Mouse (Mus musculus): Measurements from ENCODE around the gene Gm5478. TPM values are rescaled to one million over a fixed set of nuclear protein-coding genes. Genes with fewer than 3 reads are reported as not detected.
"Not testable (repeated sequence)": the region's sequence is repeated elsewhere in the genome, so short reads cannot be mapped to it uniquely, and the experiment has no call there.

The Gm5478 gene
- total RNA-seq (2021) = not detected in 2 replicates
- long read RNA-seq = 0 reads

- DNase-seq = no peak
Measured at GRCm38 (mm10) chr15:101647280-101647679, at the start of gene Gm5478. Gene Gm5478 (minus strand): TSS chr15:101647380.

GRCm38 (mm10) chr15:101694207-101694606 lies 47.0 kb upstream of the Gm5478 start, which contains the start of gene Krt6a:
Gene Krt6a (minus strand): TSS chr15:101694307.
- DNase-seq = no peak

- not testable (repeated sequence) for DNase-seq
Measured at GRCm38 (mm10) chr15:101690460-101690859, 43.3 kb upstream of the Gm5478 start.

GRCm38 (mm10) chr15:101688161-101688560 lies 41.0 kb upstream of the Gm5478 start:
- DNase-seq = no peak

GRCm38 (mm10) chr15:101680187-101680586 lies 33.0 kb upstream of the Gm5478 start, which contains the start of gene Krt6b:
Gene Krt6b (minus strand): TSS chr15:101680287.
- no peak for DNase-seq

GRCm38 (mm10) chr15:101675978-101676377 lies 28.8 kb upstream of the Gm5478 start:
- no peak for DNase-seq

GRCm38 (mm10) chr15:101652736-101653265 lies 5.6 kb upstream of the Gm5478 start:
- DNase-seq = peak; percentile 19

GRCm38 (mm10) chr15:101627884-101628283 lies 19.3 kb downstream of the Gm5478 start, which contains the start of gene Gm5414:
Gene Gm5414 (minus strand): TSS chr15:101628188.
- DNase-seq = no peak

GRCm38 (mm10) chr15:101599123-101599522 lies 48.1 kb downstream of the Gm5478 start:
- DNase-seq = no peak

Small RNAs within 50 kb of the gene (microRNA-seq; reads per million reads assigned to microRNA genes)
- gene Gm44342 = 0 reads per million in 2 experiments
- gene Gm44383 = 0 reads per million in 2 experiments
- gene Gm44479 = 0 reads per million in 2 experiments

Other genes starting within 250 kb of the Gm5478 start
- gene Krt7, start 236.3 kb downstream of the Gm5478 start, total RNA-seq (2021) = 0.67 and 0.76 TPM in 2 replicates
- gene Krt87, start 208.6 kb downstream of the Gm5478 start, total RNA-seq (2021) = not detected in 2 replicates
- not detected in 2 replicates for gene Krt88, start 199.6 kb downstream of the Gm5478 start, total RNA-seq (2021)
- not detected in 2 replicates for gene Krt81, start 183.6 kb downstream of the Gm5478 start, total RNA-seq (2021)
- gene Krt86, start 173.9 kb downstream of the Gm5478 start, total RNA-seq (2021) = not detected in 2 replicates
- gene Krt83, start 155.9 kb downstream of the Gm5478 start, total RNA-seq (2021) = not detected in 2 replicates
- not detected in 2 replicates for gene Gm49425, start 130.1 kb downstream of the Gm5478 start, total RNA-seq (2021)
- gene Krt84, start 114.6 kb downstream of the Gm5478 start, total RNA-seq (2021) = not detected in 2 replicates
- not detected in 2 replicates for gene Krt82, start 96.7 kb downstream of the Gm5478 start, total RNA-seq (2021)
- not detected in 2 replicates for gene Krt90, start 84.4 kb downstream of the Gm5478 start, total RNA-seq (2021)
- gene Krt75, start 73.5 kb downstream of the Gm5478 start, total RNA-seq (2021) = not detected in 2 replicates
- not detected in 2 replicates for gene Gm5414, start 19.2 kb downstream of the Gm5478 start, total RNA-seq (2021)
- not detected in 2 replicates for gene Krt6b, start 32.9 kb upstream of the Gm5478 start, total RNA-seq (2021)
- gene Krt6a, start 46.9 kb upstream of the Gm5478 start, total RNA-seq (2021) = not detected in 2 replicates
- gene Krt5, start 65.5 kb upstream of the Gm5478 start, total RNA-seq (2021) = not detected in 2 replicates
- gene Krt71, start 95.7 kb upstream of the Gm5478 start, total RNA-seq (2021) = not detected in 2 replicates
- not detected in 2 replicates for gene Krt72, start 139.1 kb upstream of the Gm5478 start, total RNA-seq (2021)
- gene Krt73, start 155.0 kb upstream of the Gm5478 start, total RNA-seq (2021) = not detected in 2 replicates
- gene Krt2, start 170.8 kb upstream of the Gm5478 start, total RNA-seq (2021) = not detected in 2 replicates
- 0.15 and 0.48 TPM in 2 replicates for gene Krt1, start 203.4 kb upstream of the Gm5478 start, total RNA-seq (2021)
- not detected in 2 replicates for gene Krt77, start 222.3 kb upstream of the Gm5478 start, total RNA-seq (2021)
- not detected in 2 replicates for gene Krt76, start 245.5 kb upstream of the Gm5478 start, total RNA-seq (2021)